Mouse (Mus musculus) induced T-regulatory cell, adult 2 months (primary cell): Measurements from ENCODE around the gene Tm4sf4.

Source experiments
- DNase-seq: peaks from one replicate; pipeline ENCODE4 v3.0.0-alpha.2; 2012; ENCODE audit warnings: low read depth

The Tm4sf4 gene

GRCm38 (mm10) chr3:57474421-57474820, 49.3 kb downstream of the Tm4sf4 start:
- DNase-seq = no peak

GRCm38 (mm10) chr3:57480640-57481039, 55.5 kb downstream of the Tm4sf4 start:
- DNase-seq = no peak

- no peak for DNase-seq
Observed at GRCm38 (mm10) chr3:57481981-57482380, 56.9 kb downstream of the Tm4sf4 start.

- no peak for DNase-seq
Observed at GRCm38 (mm10) chr3:57486068-57486467, 61.0 kb downstream of the Tm4sf4 start.

- DNase-seq = no peak
Observed at GRCm38 (mm10) chr3:57487455-57488153, 62.5 kb downstream of the Tm4sf4 start.
